Mouse (Mus musculus) right cerebral cortex, postnatal 10 days (tissue): ENCODE data around the gene Map4k5.

Experiments
- DNase-seq, 2 experiments: peaks; one replicate each; pipeline ENCODE4 v3.0.0; 2021; ENCODE audit warnings: low spot score in 2 of 2

The Map4k5 gene

GRCm38 (mm10) chr12:69892371-69893251 lies at the start of gene Map4k5, which contains the start of gene Atl1:
TSS of gene Map4k5 (minus strand) at chr12:69893200.
TSS of gene Atl1 (plus strand) at chr12:69892614.
- DNase-seq = peak; percentile 93

GRCm38 (mm10) chr12:69941655-69942329 lies 48.8 kb upstream of the Map4k5 start:
- DNase-seq = no peak

- no peak for DNase-seq
Measured at GRCm38 (mm10) chr12:69939291-69939690, 46.3 kb upstream of the Map4k5 start.

GRCm38 (mm10) chr12:69937731-69938130 lies 44.7 kb upstream of the Map4k5 start:
- no peak for DNase-seq

GRCm38 (mm10) chr12:69926716-69927115 lies 33.7 kb upstream of the Map4k5 start:
- DNase-seq = no peak

GRCm38 (mm10) chr12:69924012-69924411 lies 31.0 kb upstream of the Map4k5 start:
- DNase-seq = peak in 1 of 2 experiments; percentile 40

DNA sequence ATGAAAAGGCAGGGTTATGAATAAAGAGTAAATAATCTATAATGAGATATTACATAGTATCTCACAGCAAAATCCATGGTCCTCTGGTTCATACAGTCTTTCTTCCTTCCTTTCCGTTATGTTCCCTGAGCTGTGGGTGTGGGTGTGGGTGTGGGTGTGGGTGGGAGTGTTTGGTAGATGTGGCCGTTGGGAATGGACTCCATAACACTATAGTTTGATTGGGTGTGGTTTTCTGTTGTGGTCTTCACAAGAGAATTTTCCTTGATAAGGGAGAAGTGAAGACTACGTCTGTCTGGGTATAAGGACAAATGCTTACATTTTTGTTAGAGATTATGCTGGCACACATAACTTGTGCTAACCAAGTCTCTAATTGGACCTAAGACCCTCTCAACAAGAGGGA lies 30.6 kb upstream of the Map4k5 start:
- DNase-seq = no peak

GRCm38 (mm10) chr12:69923128-69923527 lies 30.1 kb upstream of the Map4k5 start:
- no peak for DNase-seq

- no peak for DNase-seq
Measured at GRCm38 (mm10) chr12:69922099-69922498, 29.1 kb upstream of the Map4k5 start.

DNA sequence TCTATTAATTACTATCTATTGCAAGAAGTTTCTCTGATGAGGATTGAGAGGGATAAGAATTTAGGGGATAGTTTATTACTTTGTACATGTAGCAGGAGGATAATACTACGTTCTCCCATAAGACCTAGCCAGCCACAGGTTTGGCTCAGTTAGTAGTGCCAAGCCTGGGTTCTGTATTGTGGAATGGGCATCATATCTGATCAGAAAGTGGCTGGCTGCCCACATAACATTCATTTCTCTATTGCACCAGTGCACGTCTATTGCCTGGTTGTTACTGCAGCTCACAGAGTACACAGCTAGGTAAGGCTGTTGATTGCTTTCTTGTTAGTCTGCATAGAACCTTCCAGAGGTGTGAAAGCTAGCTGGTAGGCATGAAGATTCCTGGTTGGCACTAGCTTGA lies 24.9 kb upstream of the Map4k5 start:
- DNase-seq = no peak

DNA sequence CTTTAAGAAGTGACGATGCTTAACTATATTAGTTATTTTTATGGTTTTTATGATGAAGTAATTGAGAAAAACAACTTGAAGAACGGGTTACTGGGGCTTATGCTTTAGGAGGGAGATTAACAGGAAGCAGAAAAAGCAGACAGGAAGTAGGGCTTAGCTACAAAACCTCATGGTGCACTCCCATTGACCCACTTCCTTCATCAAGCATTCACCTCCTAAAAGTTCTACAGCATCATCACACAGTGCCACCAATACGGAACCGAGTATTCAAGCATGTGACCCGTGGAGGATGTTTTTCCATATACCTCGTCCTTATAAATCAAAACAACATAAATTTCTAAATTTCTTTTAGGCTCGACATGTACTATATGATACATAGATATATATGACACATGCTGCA lies 19.7 kb upstream of the Map4k5 start:
- DNase-seq = no peak

GRCm38 (mm10) chr12:69911906-69912305 lies 18.9 kb upstream of the Map4k5 start:
- no peak for DNase-seq

- DNase-seq = peak; percentile 92
Measured at GRCm38 (mm10) chr12:69908511-69908900, 15.5 kb upstream of the Map4k5 start.

- DNase-seq = peak; percentile 84 to 87
Measured at GRCm38 (mm10) chr12:69907667-69908510, 14.9 kb upstream of the Map4k5 start.

- DNase-seq = no peak
Measured at GRCm38 (mm10) chr12:69904991-69905390, 12.0 kb upstream of the Map4k5 start.

GRCm38 (mm10) chr12:69898119-69898518 lies 5.1 kb upstream of the Map4k5 start:
- DNase-seq = no peak

- no peak for DNase-seq
Measured at GRCm38 (mm10) chr12:69895046-69895445, 2.0 kb upstream of the Map4k5 start.

DNA sequence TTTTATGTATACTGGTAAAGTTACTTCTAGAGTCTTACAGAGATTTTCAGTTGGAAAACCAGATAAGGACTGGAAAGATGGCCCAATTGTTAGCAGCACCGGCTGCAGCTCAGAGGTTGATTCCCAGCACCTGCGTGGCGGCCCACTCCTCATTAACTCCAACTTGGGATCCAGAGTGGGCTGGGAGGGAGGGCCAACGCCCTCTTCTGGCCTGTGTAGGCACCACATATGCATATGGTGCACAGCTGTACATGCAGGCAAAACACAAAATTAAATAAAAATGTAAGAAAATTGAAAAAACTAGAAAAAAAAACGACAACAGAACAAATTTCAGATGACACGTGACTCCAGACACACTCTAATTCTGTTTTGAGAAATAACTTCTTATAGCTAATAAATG lies 927 bp upstream of the Map4k5 start:
- DNase-seq = no peak

DNA sequence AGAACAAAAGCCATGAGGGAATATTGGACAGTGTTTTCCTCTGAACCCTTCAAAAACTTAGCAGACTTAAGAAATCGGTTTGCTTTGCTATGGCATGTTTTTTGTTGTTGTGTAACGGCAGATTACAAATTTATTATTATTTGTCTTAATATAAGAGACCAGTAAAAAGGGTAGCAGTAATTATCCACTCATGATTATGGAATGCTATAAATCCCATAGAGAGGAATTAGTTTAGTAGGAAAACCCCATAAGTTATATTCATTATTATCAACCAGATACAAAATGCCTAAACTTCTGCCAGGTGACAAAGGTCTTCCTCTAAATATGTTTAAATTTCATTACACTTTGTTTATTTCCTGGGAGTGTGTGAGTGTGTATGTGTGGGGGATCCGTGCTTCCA lies 1.3 kb downstream of the Map4k5 start:
- DNase-seq = no peak

- DNase-seq = peak in 1 of 2 experiments; percentile 50
Measured at GRCm38 (mm10) chr12:69890476-69890875, 2.5 kb downstream of the Map4k5 start.

GRCm38 (mm10) chr12:69890051-69890450 lies 2.9 kb downstream of the Map4k5 start:
- no peak for DNase-seq

DNA sequence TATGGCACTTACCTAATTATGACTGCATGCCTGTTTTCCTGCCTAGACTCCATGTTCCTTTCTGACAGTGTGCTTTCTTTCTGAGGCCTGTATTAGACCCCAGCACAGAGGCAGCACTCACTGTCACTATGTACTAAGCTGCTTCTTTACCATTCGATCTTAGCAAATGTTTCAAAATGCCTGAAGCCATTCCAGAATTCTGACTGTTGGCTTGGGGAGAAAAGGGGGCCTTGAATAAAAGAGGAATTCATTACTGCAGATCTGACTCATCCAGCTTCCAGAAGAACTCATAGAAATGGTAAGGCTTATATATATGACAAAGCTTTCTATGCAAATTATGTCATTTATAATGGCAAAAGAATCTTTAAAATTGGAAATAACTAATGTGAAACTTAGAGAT lies 4.7 kb downstream of the Map4k5 start:
- DNase-seq = no peak
